Mouse (Mus musculus) thymus, adult 2 months (tissue): ENCODE data around the gene Slc17a4.

ENCODE experiments used
- CTCF ChIP-seq: fragments of 200-500 bp; IDR thresholded peaks from 2 replicates; pipeline ENCODE4 v1.5.1; 2012; ENCODE audit warnings: mild to moderate bottlenecking, control low read depth, low read length, moderate library complexity, borderline replicate concordance; ENCODE audit not compliant: control insufficient read depth, poor library complexity, insufficient read depth; ENCODE audit errors: extremely low read depth
- POLR2A ChIP-seq: fragments of 200-500 bp; IDR thresholded peaks from 2 replicates; pipeline ENCODE4 v1.6.1; 2012; ENCODE audit warnings: mild to moderate bottlenecking, low read length, control low read depth, moderate library complexity; ENCODE audit not compliant: control insufficient read depth, poor library complexity, insufficient read depth; ENCODE audit errors: extremely low read depth

DNA sequence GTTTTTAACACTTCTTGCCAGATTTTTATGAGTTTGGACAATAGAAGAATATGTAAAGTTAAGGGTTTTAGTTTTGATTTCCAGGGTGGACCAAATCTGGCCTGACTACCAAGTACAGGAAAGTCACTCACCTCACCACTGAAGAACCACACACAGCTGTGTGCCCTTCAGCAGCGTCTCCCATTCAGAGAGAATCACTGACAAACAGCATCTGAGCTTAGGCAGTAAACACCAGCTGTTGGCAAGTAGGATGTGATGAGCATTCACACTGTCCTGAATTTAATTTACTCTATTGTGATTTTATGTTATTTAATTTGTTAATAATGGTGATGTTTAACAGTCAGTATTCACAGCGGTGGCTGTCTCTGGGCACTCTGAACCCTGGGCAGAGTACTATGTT, 11.0 kb upstream of the Slc17a4 start:
- TF ChIP-seq POLR2A (no peak), CTCF (no peak)
